Comparison of ENCODE assay signal across 10 mouse cellular contexts in genomic region chr4:87086933-87087577, GRCm38 (mm10).
A peak's percentile ranks its signal among the peaks of the same experiment; 100 is the strongest.
DNase-seq lines count a peak whose midpoint lies in the region; ATAC-seq lines count a peak whose summit lies in the region.
"Had no signal": no experiment of that assay in that cellular context is flagged by ENCODE, and none has a peak within 500 bp of the region (broad histone marks: within the 10 kb centered on the region; RNA-seq: fewer than 3 reads in every experiment).

No protein-coding gene starts in this region.

- H3K4me3 ChIP-seq in forebrain, embryonic 14.5 days (ENCODE audit: low read depth, low read length) = no peak overlapping the region
- no peak overlapping the region for H3K4me3 ChIP-seq in forebrain, embryonic 12.5 days (replicated peaks)

- no peak overlapping the region for H3K9ac ChIP-seq in forebrain, embryonic 14.5 days (ENCODE audit: low read length)
- no peak overlapping the region for H3K9ac ChIP-seq in forebrain, embryonic 12.5 days
- H3K9ac ChIP-seq: liver, embryonic 14.5 days had no signal

- no peaks in the 10 kb centered on the region for H3K4me1 ChIP-seq in forebrain, embryonic 14.5 days (ENCODE audit: control insufficient read depth, insufficient read depth, low read length)
- H3K4me1 ChIP-seq in forebrain, embryonic 12.5 days = peaks cover 3% of the 10 kb centered on the region; the same call in 1 of the 2 replicates

- 62% methylated on average over 11 of the region's 11 CpGs for WGBS in forebrain, embryonic 14.5 days
- WGBS in forebrain, embryonic 12.5 days = 74% methylated on average over 11 of the region's 11 CpGs

- no peaks in the 10 kb centered on the region for H3K36me3 ChIP-seq in forebrain, embryonic 14.5 days (ENCODE audit: control insufficient read depth, insufficient read depth, low read length)
- no peaks in the 10 kb centered on the region for H3K36me3 ChIP-seq in forebrain, embryonic 12.5 days (replicated peaks)

- no peak overlapping the region for H3K4me2 ChIP-seq in forebrain, embryonic 14.5 days (ENCODE audit: low read length)
- H3K4me2 ChIP-seq in forebrain, embryonic 12.5 days = no peak overlapping the region

- H3K9me3 ChIP-seq in forebrain, embryonic 14.5 days (replicated peaks; ENCODE audit: control insufficient read depth, low read length) = no peaks in the 10 kb centered on the region
- H3K9me3 ChIP-seq in forebrain, embryonic 12.5 days = no peaks in the 10 kb centered on the region

- H3K27me3 ChIP-seq in forebrain, embryonic 14.5 days (replicated peaks; ENCODE audit: control insufficient read depth, insufficient read depth, low read length) = no peaks in the 10 kb centered on the region
- no peaks in the 10 kb centered on the region for H3K27me3 ChIP-seq in forebrain, embryonic 12.5 days

- ATAC-seq in forebrain, embryonic 14.5 days = 0 out of 2 replicates have a peak, but pooled peaks have one; percentile 55
- ATAC-seq in forebrain, embryonic 12.5 days (ENCODE audit: low FRiP score) = no peak
- no peak for ATAC-seq in monocyte, adult 5-6 weeks (replicated peaks; ENCODE audit: insufficient number of reproducible peaks, low FRiP score, low TSS enrichment, poor library complexity, severe bottlenecking)

- DNase-seq in forebrain, embryonic 14.5 days (ENCODE audit: low spot score) = peak; percentile 19
- DNase-seq in adipocyte (ENCODE audit: low spot score) = peak; percentile 49
- DNase-seq in heart, adult 9 months (ENCODE audit: low spot score in 2 of 2) = peak; percentile 67 to 70
- peak; percentile 47 for DNase-seq in lung, postnatal 10 days
- no peak for DNase-seq in frontal cortex, postnatal 25 days (ENCODE audit: low spot score in 2 of 2)
- DNase-seq in layer of hippocampus, adult 11-12 months (ENCODE audit: low spot score) = no peak
- DNase-seq: right cerebral cortex, postnatal 25 days had no signal

- 0 out of 2 replicates have a peak overlapping the region, but pooled peaks have one; percentile 23 for H3K27ac ChIP-seq in forebrain, embryonic 14.5 days (ENCODE audit: low read depth, low read length)
- no peak overlapping the region for H3K27ac ChIP-seq in forebrain, embryonic 12.5 days
- H3K27ac ChIP-seq: liver, embryonic 14.5 days had no signal

Comparison
In these comparisons a context has a peak if more than half of its experiments do, and no peak if none do; other contexts are left out.
1. DNase-seq: peak in forebrain, embryonic 14.5 days (single experiment), adipocyte (single experiment), heart, adult 9 months (2 of 2) and lung, postnatal 10 days (single experiment); none in frontal cortex, postnatal 25 days (0 of 2) and layer of hippocampus, adult 11-12 months (single experiment).